Mouse (Mus musculus) liver, embryonic 13.5 days (tissue): ENCODE measurements around the gene Eipr1. TPM values are rescaled to one million over a fixed set of nuclear protein-coding genes. Genes with fewer than 3 reads are reported as not detected.

Experiments used
- ATAC-seq: fragments of 200-750 bp; cut with Nextera tagmentation; 2 replicates; pipeline ENCODE4 v1.8.0; 2017; ENCODE audit warnings: low read depth, mild to moderate bottlenecking, moderate number of reproducible peaks, moderate library complexity
- DNase-seq: peaks from one replicate; pipeline ENCODE4 v3.0.0; 2022
- H3K27ac ChIP-seq: fragments of 300-500 bp; sonication (generic); 2 replicates; pipeline ENCODE4 v1.5.1; 2015; ENCODE audit warnings: moderate library complexity, mild to moderate bottlenecking, inconsistent platforms
- H3K27me3 ChIP-seq: fragments of 300-500 bp; sonication (generic); 2 replicates; pipeline ENCODE4 v1.6.1; 2015; ENCODE audit warnings: mild to moderate bottlenecking, inconsistent platforms
- H3K36me3 ChIP-seq: fragments of 300-500 bp; sonication (generic); 2 replicates; pipeline ENCODE4 v1.6.1; 2015; ENCODE audit warnings: mild to moderate bottlenecking, inconsistent platforms
- H3K4me1 ChIP-seq: fragments of 300-500 bp; sonication (generic); replicated peaks from 2 replicates; pipeline ENCODE4 v1.6.1; 2015; ENCODE audit warnings: inconsistent platforms
- H3K4me2 ChIP-seq: fragments of 300-500 bp; sonication (generic); 2 replicates; pipeline ENCODE4 v1.6.1; 2015; ENCODE audit warnings: inconsistent platforms, mild to moderate bottlenecking, moderate library complexity
- H3K4me3 ChIP-seq: fragments of 300-500 bp; sonication (generic); replicated peaks from 2 replicates; pipeline ENCODE4 v1.5.1; 2015; ENCODE audit warnings: mild to moderate bottlenecking, inconsistent platforms
- H3K9ac ChIP-seq: fragments of 300-500 bp; sonication (generic); 2 replicates; pipeline ENCODE4 v1.6.1; 2015; ENCODE audit warnings: mild to moderate bottlenecking, inconsistent platforms
- H3K9me3 ChIP-seq: fragments of 300-500 bp; sonication (generic); replicated peaks from 2 replicates; pipeline ENCODE4 v1.6.1; 2016; ENCODE audit warnings: inconsistent platforms
- WGBS: fragments of 180-500 bp; shearing (Covaris S2); methylation state at CpG from one replicate; pipeline ENCODE4 v1.1.7; 2015; ENCODE audit not compliant: insufficient replicate concordance; 5-methylcytosine and 5-hydroxymethylcytosine counted together
- polyA plus RNA-seq: library from polyadenylated mRNA; unstranded; fragments of >200 nt; fragmentation: Nextera tagmentation; extraction: Ambion mirVana; gene quantifications from 2 replicates; pipeline ENCODE4 v1.2.1, GENCODE M21; 2015

Eipr1 gene
- polyA plus RNA-seq, result 31.7 and 32.8 TPM in 2 replicates

DNA sequence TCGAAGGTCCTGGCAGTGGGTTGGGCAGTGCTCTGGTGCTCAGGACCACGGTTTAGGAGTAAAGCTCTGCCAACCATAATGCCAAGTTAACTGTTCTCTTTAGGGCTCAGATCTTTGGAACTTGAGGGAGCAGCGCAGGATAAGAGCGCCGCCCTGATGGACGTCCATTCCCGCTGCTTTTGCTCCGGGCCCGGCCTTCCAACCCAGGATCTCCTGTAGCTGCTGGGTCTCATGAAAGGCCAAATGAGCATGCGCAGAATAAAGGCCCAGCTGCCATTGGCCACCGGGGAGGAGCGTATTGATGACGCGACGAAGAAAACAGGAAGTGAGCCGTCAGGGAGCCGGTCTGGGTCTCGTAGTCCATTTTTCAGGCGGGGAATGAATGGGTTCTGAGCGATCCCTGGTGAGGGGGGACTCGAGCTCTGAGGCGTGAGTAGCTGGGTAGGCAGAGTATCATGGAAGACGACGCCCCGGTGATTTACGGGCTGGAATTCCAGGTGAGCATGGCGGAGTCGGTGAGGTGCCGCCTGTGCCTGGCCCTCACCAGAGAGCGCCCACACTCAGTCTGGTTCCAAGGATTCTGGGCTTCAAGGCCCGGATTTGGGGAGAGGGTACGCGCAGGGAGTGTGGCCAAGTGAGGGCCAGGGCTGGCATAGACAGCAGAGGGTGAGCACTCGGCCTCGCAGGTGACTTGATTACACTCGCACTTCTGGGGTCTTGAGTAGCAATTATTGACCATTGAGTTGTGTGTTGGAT lies at the start of gene Eipr1:
Gene Eipr1 (plus strand): TSS at position 296 of the 756 bp plus-strand sequence.
- peaks cover 43% of the 10 kb centered on the region for H3K4me1 ChIP-seq
- no peaks in the 10 kb centered on the region for H3K27me3 ChIP-seq
- 2% methylated on average over 36 of the region's 36 CpGs for WGBS
- peak within 1 kb of the TSS; percentile 74 for H3K4me2 ChIP-seq
- ATAC-seq, result peak; percentile 87
- peak; percentile 88 for DNase-seq
- no peaks in the 10 kb centered on the region for H3K9me3 ChIP-seq
- H3K27ac ChIP-seq, result peak within 1 kb of the TSS; percentile 81
- H3K4me3 ChIP-seq, result peak within 1 kb of the TSS; percentile 76
- H3K9ac ChIP-seq, result peak within 1 kb of the TSS; percentile 77
- H3K36me3 ChIP-seq, result peaks cover 8% of the 10 kb centered on the region

DNA sequence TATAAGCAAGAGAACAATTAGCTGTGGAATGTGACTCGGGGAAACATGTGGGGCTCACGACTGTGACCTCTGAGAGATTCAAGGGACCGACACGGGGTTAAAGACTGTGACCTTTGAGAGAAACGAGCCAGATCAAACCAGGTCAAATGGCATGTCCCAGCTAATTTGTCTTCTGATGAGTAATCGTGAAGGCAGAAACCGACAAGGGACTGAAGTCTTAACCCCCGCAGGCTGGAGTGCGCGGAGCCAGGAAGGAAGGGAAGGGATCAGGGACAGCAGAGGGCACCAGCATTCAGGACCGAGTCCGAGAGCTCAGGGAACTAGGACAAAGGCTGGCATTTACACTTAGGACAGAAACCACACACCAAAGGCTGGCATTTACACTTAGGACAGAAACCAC lies 47.2 kb upstream of the Eipr1 start:
- no peak for ATAC-seq
- Histone ChIP-seq H3K4me2 (no peak overlapping the region), H3K4me3 (no peak overlapping the region), H3K9ac (no peak overlapping the region), H3K27ac (no peak overlapping the region), H3K27me3 (no peaks in the 10 kb centered on the region), H3K4me1 (peaks cover 4% of the 10 kb centered on the region; the same call in 1 of the 2 replicates), H3K36me3 (peaks cover 25% of the 10 kb centered on the region), H3K9me3 (no peaks in the 10 kb centered on the region)
- DNase-seq, result no peak
- 62% methylated on average over 12 of the region's 12 CpGs for WGBS

DNA sequence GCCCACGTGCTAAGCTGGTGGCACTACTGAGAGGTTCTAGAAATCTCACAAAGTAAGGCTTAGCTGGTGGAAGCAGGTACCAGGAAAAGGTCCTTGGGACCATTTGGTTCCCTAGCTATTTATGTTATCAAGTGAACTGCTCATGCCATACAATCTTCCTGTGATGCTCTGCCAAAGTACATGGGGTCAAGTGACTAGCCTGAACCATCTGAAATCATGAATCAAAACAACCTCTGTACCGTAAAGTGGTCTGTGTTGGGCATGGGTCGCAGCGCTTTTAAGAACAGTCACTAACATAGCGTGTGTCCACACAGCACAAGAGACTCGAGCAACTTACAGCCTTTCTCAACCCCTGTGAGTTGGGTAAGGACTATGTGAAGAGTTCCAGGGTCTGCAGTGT lies 46.4 kb upstream of the Eipr1 start:
- Histone ChIP-seq H3K36me3 (peaks cover 33% of the 10 kb centered on the region), H3K4me3 (no peak overlapping the region)
- WGBS, result 80% methylated on average over 6 of the region's 6 CpGs

DNA sequence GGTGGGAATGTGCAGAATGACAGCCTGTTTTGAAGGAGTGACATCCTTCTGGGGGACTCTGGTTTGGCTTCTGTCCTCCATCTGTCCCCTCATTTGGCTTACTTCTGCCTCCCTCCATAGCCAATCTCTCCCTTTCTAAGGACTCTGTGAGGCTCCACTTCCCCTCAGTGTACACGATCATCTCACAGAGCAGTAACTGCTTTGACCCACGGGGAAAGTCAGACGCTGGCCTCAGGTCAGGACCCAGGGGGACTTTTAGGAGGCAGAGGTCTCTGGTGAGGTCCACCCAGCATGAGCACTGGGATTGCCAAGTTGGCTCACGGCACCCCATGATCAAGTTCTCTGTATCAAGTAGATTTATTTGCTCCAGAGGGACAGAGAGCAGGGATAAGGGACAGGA lies 43.4 kb upstream of the Eipr1 start:
- no peak overlapping the region for H3K4me3 ChIP-seq
- peaks cover 52% of the 10 kb centered on the region for H3K36me3 ChIP-seq
- H3K4me2 ChIP-seq, result no peak overlapping the region
- 83% methylated on average over 4 of the region's 4 CpGs for WGBS
- no peak overlapping the region for H3K27ac ChIP-seq
- no peaks in the 10 kb centered on the region for H3K4me1 ChIP-seq
- DNase-seq (no peak), ATAC-seq (no peak)
- no peaks in the 10 kb centered on the region for H3K27me3 ChIP-seq
- H3K9ac ChIP-seq, result no peak overlapping the region
- no peaks in the 10 kb centered on the region for H3K9me3 ChIP-seq

More for the DNA sequence above, 46.4 kb upstream of the Eipr1 start:
- H3K27ac ChIP-seq, result no peak overlapping the region
- no peaks in the 10 kb centered on the region for H3K9me3 ChIP-seq
- no peak overlapping the region for H3K9ac ChIP-seq
- 0 out of 2 replicates have a peak, but pooled peaks cover under 1% of the 10 kb centered on the region for H3K4me1 ChIP-seq
- no peak overlapping the region for H3K4me2 ChIP-seq
- H3K27me3 ChIP-seq, result no peaks in the 10 kb centered on the region
- no peak for ATAC-seq
- no peak for DNase-seq

DNA sequence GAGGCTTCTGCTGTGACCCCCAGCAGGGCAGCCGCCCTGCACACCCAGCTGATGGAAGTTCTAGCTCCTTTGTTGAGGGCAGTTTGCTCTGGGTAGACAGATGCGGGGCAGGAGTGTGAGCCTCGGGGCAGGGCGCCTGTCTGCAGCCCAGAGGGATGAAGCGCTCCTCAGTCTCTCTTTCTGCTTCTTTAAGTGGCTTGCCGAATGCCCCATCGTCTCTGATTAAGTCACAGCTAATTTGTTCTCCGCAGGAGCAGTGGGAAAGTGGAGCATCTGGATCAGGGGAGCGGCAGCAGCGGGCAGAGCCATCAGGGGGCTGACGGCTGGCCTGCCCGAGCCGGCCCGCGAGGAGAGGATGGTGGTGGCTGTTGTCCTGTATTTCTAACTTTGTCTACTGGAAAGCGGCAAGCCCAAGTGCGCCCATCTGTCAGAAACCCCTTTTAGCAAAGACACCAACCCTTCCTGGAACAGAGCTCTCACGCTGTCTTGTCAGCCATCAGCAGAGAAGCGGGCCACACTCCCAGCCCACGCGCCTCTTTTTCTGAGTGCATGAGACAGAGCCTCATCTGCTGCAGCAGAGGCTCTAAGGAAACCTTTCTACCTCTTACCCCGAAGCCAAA lies 40.9 kb upstream of the Eipr1 start:
- H3K36me3 ChIP-seq, result peaks cover 66% of the 10 kb centered on the region
- no peak overlapping the region for H3K4me3 ChIP-seq
- peaks cover 10% of the 10 kb centered on the region for H3K4me1 ChIP-seq
- H3K4me2 ChIP-seq, result no peak overlapping the region
- no peak for DNase-seq
- no peak overlapping the region for H3K9ac ChIP-seq
- H3K27ac ChIP-seq, result no peak overlapping the region
- no peaks in the 10 kb centered on the region for H3K9me3 ChIP-seq
- no peaks in the 10 kb centered on the region for H3K27me3 ChIP-seq
- WGBS, result 84% methylated on average over 22 of the region's 22 CpGs
- no peak for ATAC-seq

DNA sequence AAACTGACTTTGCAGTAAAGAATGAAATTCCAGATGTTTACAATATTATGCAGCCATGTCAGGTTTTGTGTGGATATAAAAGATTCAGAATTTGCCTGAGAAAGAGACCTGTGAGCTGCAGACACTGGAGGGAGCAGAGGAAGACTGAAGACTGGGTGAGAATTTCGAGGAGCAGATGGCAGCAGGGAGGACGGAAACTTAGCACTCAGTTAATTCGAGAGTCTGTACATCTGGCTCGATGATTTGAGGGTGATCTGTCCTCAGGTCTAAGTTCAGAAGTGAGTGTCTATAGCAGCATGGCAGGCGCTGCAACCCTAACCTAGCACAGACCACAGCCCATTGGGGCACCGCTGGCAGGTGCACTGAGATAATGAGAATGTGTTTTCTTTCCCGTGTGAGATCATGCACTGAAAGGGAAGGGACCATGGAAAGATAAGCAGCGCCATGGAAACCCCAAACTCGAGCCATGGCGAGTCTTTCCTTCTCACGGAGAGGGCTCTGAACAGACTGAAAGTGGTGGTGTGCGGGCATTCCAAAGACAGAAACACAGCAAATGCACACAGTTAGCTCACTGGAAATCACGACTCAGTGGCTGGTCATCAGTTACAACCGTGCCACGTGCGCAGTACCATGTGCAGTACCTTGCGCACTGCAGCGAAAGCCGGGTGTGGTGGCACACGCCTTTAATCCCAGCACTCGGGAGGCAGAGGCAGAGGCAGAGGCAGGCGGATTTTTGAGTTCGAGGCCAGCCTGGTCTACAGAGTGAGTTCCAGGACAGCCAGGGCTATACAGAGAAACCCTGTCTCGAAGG lies 36.6 kb upstream of the Eipr1 start:
- Histone ChIP-seq H3K4me3 (no peak overlapping the region), H3K9me3 (no peaks in the 10 kb centered on the region), H3K4me2 (no peak overlapping the region), H3K4me1 (peaks cover 13% of the 10 kb centered on the region), H3K9ac (no peak overlapping the region), H3K27me3 (no peaks in the 10 kb centered on the region), H3K36me3 (peaks cover 68% of the 10 kb centered on the region), H3K27ac (no peak overlapping the region)
- ATAC-seq, result peak; percentile 78
- 62% methylated on average over 24 of the region's 24 CpGs for WGBS
- no peak for DNase-seq

DNA sequence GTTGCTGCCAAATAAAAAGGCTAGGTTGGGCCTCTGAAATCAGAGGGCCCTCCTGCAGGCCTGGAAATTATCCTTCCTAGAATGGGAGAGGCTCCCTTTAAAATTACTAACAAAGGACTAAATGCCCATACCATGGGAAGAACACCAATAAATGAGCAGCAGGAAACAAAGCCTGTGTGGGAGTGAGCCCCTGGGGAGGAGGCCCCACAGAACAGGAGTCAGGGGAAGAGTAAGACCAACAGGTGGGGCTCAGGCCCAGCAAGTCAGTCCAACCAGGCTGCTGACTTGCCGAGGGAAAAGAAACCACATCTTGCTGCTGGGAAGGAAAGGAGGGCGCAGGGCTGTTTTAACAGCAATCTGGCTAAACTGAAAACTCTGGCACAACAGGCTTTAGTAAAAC lies 34.5 kb upstream of the Eipr1 start:
- peaks cover 13% of the 10 kb centered on the region for H3K4me1 ChIP-seq
- WGBS, result 75% methylated on average over 2 of the region's 2 CpGs
- H3K4me2 ChIP-seq, result no peak overlapping the region
- H3K9ac ChIP-seq, result no peak overlapping the region
- DNase-seq, result no peak
- no peak for ATAC-seq
- peaks cover 69% of the 10 kb centered on the region for H3K36me3 ChIP-seq
- no peak overlapping the region for H3K4me3 ChIP-seq
- no peak overlapping the region for H3K27ac ChIP-seq
- H3K27me3 ChIP-seq, result no peaks in the 10 kb centered on the region
- H3K9me3 ChIP-seq, result no peaks in the 10 kb centered on the region

DNA sequence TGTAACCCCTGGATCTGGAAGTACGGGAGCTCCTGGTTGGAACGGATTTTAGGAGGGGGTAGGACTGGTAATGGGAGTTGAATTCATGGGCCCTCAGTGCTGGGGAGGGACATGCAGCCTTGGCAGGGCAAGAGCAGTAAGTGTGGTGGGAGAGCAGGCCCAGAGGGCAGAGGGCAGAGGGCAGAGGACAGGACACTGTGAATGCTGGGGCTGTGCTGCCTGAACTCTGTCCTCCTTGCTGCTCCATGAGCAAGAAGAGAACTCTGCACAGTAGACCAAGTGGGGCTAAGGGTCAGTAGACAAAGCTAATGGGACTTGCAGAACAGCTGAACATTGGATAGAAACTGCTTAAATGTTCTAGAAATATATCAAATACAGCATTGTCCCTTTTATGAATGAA lies 33.5 kb upstream of the Eipr1 start:
- H3K36me3 ChIP-seq, result peaks cover 69% of the 10 kb centered on the region

DNA sequence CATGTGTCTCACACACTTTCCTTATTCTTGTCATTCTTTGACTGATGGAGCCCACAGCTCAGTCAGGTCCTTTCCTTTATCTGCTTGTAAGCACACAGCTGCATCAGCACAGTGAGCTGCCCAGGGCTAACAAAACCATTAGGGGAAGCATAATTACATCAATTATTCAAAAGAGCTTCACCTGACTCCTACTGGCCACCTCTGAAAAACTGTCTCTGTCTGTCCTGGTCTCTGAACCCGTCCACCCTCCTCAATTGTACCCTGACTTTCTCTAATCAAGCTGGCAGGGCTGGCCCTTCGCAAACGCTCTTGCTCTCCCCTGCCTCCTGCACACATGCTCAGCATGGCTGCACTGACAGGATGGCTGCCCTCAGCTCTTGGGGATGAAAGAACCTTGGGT lies 27.2 kb upstream of the Eipr1 start:
- WGBS, result 86% methylated on average over 3 of the region's 3 CpGs

More for the DNA sequence above, 33.5 kb upstream of the Eipr1 start:
- 85% methylated on average over 2 of the region's 2 CpGs for WGBS
- no peak overlapping the region for H3K4me3 ChIP-seq
- H3K27ac ChIP-seq, result no peak overlapping the region
- peaks cover 13% of the 10 kb centered on the region for H3K4me1 ChIP-seq
- ATAC-seq, result no peak
- no peak overlapping the region for H3K4me2 ChIP-seq
- DNase-seq, result no peak
- no peak overlapping the region for H3K9ac ChIP-seq
- no peaks in the 10 kb centered on the region for H3K9me3 ChIP-seq
- H3K27me3 ChIP-seq, result no peaks in the 10 kb centered on the region

DNA sequence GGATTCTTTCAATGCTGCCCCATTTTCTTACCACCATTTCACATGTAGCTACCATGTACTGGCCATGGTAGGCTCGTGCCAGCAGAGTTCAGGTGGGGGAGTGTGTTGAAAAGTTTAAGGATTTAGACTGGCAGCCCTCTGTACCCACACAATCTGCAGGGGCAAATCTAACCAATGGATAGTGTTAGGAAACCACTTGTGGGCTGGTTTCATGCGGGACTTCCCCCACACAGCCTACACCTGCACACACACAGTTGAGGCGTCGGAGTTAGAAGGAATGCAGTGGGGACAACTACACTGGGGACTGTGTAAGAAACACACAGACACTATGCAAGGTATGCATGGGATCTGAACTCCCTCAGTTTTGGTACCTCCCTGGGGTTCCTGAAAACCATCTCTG lies 25.4 kb upstream of the Eipr1 start:
- Histone ChIP-seq H3K9ac (no peak overlapping the region), H3K4me3 (no peak overlapping the region), H3K4me1 (no peaks in the 10 kb centered on the region), H3K9me3 (no peaks in the 10 kb centered on the region), H3K27me3 (no peaks in the 10 kb centered on the region), H3K4me2 (no peak overlapping the region), H3K27ac (no peak overlapping the region), H3K36me3 (peaks cover 54% of the 10 kb centered on the region)
- 85% methylated on average over 4 of the region's 4 CpGs for WGBS
- DNase-seq, result no peak
- no peak for ATAC-seq

More for the DNA sequence above, 27.2 kb upstream of the Eipr1 start:
- Histone ChIP-seq H3K4me3 (no peak overlapping the region), H3K4me1 (no peaks in the 10 kb centered on the region), H3K27me3 (no peaks in the 10 kb centered on the region), H3K9ac (no peak overlapping the region), H3K36me3 (peaks cover 57% of the 10 kb centered on the region), H3K9me3 (no peaks in the 10 kb centered on the region), H3K27ac (no peak overlapping the region), H3K4me2 (no peak overlapping the region)
- no peak for DNase-seq
- no peak for ATAC-seq

DNA sequence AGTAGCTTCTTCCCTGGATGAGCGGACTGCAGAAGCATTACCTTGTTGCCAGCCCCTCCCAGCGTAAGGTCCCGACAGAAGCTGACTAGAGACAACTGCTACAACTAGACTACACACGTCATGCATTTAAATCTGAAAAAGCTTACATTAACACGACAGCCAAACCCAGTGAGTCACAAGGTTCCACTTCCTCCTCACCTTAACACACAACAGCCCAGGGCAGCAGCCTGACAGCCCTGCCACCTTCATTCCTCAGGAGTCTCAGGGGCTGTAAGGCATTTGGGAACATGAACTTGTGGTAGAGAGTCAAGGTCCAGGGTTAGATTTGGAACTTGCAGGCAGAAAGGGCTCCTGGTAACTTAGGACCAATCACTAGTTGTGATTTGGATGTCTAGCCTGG lies 24.5 kb upstream of the Eipr1 start:
- Histone ChIP-seq H3K27ac (no peak overlapping the region), H3K36me3 (peaks cover 53% of the 10 kb centered on the region), H3K9me3 (no peaks in the 10 kb centered on the region), H3K4me1 (no peaks in the 10 kb centered on the region), H3K27me3 (no peaks in the 10 kb centered on the region), H3K9ac (no peak overlapping the region), H3K4me2 (no peak overlapping the region), H3K4me3 (no peak overlapping the region)
- DNase-seq (no peak), ATAC-seq (no peak)
- WGBS, result 76% methylated on average over 5 of the region's 5 CpGs
